Mouse (Mus musculus) c-Kit-positive CD71-positive TER-119-positive erythroid progenitor cells, embryonic 14.5 days (primary cell): Measurements from ENCODE around the gene Meis2.

Source experiments
- DNase-seq: peaks from one replicate; pipeline ENCODE4 v3.0.0-alpha.2; 2013; ENCODE audit warnings: low spot score

The Meis2 gene

GRCm38 (mm10) chr2:116067711-116068110 lies 2.1 kb upstream of the Meis2 start:
- DNase-seq, result no peak

- peak; percentile 11 for DNase-seq
Observed at GRCm38 (mm10) chr2:116067065-116067497, 1.4 kb upstream of the Meis2 start.

DNA sequence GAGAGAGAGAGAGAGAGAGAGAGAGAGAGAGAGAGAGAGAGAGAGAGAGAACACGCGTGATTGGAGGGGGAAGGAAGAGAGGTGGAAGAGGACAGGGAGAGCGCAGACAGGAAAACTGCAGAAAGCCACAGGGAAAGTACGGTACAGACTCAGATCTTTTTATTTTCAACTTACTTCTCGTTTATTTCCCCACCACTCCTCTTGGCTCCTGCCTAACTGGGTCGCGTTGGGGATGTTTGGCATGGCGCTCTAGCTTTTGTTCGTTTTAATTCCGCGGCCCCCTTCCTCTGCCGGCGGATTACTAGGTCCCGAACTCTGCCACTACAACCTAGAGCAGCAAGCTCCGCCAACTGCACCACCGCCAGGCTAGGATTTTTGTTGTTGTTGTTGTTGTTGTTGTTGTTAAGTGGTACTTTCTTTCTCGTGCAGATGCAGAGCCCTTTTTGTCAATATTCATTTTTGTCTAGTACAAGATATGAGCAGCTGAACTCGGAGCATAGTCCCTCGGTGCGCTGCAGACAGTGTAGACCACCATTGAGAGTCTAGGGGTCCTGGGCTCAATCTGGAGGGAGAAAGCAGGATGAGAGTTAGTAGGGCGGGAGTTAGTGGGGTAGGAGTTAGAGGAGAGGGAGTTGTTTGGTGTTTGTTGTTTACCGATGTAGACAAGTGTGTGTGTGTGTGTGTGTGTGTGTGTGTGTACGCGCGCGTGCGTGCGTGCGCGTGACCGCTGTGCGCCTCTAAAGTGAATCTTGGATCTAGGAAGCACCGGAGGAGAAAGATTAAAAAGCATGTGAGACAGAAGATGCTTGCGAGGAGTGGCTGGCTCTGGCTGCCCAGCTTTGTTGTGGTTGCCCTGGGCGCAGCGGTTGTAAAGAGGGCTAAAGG lies 660 bp upstream of the Meis2 start:
- no peak for DNase-seq

- DNase-seq, result no peak
Observed at GRCm38 (mm10) chr2:116065057-116065456, 582 bp downstream of the Meis2 start.

DNA sequence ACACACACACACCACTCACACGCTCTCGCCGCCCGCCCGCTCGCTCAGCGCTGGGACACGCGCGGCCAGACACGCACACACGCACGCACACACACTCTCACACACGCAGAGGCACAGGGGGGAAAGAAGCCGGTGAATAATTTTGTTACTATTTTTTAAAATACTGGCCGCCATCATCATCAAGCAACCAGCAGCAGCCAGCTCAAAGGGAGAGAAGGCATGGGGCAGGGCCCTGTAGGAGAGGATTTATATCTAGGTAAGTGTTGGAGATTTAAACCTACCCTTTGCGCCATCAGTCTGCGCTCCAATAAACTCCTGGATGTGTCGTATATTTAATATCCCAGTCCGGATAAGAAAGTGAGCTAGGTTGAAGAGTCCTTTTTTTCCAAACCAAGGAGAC lies 1.1 kb downstream of the Meis2 start:
- no peak for DNase-seq

- no peak for DNase-seq
Observed at GRCm38 (mm10) chr2:116063819-116064293, 1.8 kb downstream of the Meis2 start.

DNA sequence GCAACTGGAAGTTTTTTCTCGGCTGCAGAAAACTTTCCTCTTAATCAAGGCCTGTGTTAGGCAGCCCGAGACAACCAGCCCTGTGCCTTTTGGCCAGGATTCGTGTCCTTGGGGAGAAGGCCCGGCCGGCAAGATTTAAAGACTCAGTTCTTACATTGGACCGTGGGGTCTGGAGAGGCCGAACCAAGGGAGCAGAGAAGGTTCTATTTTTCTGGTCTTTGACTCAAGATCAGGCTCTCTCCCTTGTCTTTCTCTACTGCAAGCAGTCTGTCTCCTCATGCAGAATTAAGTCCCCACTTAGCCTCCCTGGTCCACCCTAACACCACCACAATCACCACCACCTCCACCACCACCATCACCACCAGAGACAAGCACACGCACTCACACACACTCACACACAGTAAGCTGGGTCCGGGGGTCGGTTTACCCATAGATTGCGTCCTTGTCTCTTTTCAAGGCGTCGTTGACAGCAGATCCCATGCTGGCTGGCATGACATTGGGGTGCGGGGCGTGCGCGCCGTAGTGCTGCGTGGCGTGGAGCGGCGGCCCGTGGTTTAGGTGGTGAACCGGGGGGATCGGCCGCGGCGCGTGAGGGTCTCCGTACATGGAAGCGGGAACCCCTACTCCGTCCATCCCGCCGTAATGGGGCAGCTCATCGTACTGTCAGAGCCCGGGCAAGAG lies 2.7 kb downstream of the Meis2 start:
- no peak for DNase-seq

DNA sequence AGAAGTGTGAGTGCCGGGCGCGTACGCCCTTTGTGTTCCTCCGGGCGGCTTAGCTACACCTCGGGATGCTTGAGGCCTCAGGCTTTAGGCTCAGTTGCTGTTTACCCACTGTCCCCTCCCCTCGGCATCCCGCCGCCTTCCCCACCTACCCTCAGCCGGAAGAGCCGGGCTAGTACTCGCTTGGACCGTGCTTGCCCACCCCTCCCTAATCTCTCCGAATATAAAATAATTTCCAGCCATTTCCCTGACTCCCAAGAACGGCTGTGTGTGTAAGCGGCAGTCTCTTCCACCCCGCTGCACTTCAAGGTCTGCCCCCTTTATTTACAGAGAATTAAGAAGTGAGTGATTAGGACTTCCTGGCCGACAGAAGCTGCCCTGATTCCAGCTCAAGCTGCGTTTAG lies 3.4 kb downstream of the Meis2 start:
- no peak for DNase-seq

DNA sequence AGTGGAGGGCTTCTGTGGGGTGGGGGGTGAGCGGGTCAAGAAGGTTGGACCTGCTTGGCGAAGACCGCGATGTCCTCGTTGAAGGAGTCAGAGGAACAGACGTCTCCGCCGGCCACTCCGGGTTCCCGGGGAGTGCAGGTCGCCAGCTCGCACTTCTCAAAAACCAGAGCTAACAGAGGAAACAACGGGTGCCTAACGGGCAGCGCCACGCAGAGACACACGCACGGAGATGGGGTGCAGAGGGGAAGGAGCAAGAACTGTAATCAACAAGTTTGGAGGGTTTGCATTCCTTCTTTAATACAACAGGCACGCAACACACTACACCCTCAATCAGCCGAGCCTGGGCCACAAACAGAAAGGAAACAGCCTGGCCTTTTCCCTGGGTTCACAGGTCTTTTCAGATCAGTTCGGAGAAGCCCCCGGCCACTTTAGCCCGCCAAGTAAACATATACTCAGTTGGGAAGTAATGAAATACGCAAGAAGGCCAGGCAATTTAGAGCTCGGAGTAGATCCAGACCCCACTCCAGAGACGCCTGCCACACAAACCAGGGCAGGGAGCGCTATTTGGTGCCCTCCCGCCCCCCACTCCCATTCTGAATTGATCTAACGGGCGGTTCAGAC lies 4.1 kb downstream of the Meis2 start:
- no peak for DNase-seq

- DNase-seq, result no peak
Observed at GRCm38 (mm10) chr2:116060701-116061400, 4.8 kb downstream of the Meis2 start.

- DNase-seq, result no peak
Observed at GRCm38 (mm10) chr2:116060210-116060609, 5.4 kb downstream of the Meis2 start.

DNA sequence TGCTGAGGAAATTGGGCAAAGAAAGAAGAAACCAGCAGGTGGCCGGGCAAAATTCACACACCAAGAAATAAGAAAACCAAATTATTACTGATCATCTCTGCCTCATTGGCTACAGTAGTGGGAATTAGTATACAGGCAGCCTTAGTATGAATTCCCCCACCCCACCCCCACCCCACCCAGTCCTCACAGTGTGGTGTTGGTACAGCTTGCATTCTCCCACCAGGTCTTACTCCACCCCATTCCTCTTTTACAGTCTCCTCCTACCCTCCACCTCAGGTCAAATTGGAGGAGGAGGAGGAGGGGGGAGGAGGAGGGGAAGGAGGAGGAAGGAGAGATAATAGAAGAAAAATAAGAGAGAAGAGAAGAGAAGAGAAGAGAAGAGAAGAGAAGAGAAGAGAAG lies 6.0 kb downstream of the Meis2 start:
- no peak for DNase-seq

- no peak for DNase-seq
Observed at GRCm38 (mm10) chr2:116059066-116059465, 6.6 kb downstream of the Meis2 start.

- DNase-seq, result no peak
Observed at GRCm38 (mm10) chr2:116058511-116058910, 7.1 kb downstream of the Meis2 start.

- no peak for DNase-seq
Observed at GRCm38 (mm10) chr2:116056826-116057225, 8.8 kb downstream of the Meis2 start.

GRCm38 (mm10) chr2:116055686-116056620 lies 9.7 kb downstream of the Meis2 start:
- no peak for DNase-seq

DNA sequence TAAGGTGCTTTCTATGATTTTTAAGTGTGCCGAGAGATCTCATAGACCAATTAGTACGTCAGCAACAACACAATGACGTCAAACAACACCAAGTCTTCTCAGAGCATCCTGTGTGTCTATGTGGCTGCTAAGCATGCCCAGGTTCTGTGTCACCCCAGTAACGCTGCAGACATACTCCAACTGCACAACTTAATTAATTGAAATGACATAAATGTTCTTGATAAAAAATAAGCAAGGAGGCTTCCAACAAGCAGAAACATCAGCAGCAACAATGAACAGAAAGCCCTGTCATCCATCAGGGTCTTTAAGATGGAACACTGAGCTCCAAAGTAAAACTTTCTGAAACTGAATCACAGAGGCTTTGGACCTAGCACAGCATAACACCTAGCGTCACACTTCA lies 11.7 kb downstream of the Meis2 start:
- DNase-seq, result no peak

GRCm38 (mm10) chr2:116052688-116053421 lies 12.8 kb downstream of the Meis2 start:
- no peak for DNase-seq

- no peak for DNase-seq
Observed at GRCm38 (mm10) chr2:116051906-116052614, 13.6 kb downstream of the Meis2 start.

DNA sequence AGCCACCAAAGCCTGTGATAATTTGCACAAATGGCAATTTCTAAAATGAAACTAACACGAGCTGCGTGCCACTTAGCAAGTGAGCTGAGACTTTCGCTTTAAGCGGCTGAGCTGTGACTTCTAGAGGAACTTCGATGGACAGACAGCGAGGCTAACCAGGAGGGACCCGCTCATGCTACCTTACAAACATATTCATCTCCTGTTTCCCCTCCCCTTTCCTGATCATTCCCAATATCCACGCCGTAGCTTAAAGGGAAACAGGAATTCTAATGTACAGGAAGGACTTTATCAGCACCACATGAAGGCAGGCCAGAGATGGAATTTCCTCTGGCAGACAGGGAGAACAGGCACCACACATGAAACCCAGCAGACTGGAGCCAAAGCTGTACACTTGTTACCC lies 15.9 kb downstream of the Meis2 start:
- no peak for DNase-seq
